Mouse (Mus musculus) adrenal gland, postnatal 25 days (tissue): ENCODE data around the gene Kcnh3. TPM values are rescaled to one million over a fixed set of nuclear protein-coding genes. Genes with fewer than 3 reads are reported as not detected.

Experiments used
- DNase-seq: peaks from one replicate; pipeline ENCODE4 v3.0.0; 2021; ENCODE audit warnings: mixed read lengths
- long read RNA-seq: library from polyadenylated mRNA; stranded (forward); transcript quantifications from one replicate; pipeline ENCODE4 v2.0.0, GENCODE M21; 2021
- total RNA-seq: library from RNA; stranded (reverse); gene quantifications from 2 replicates; pipeline ENCODE4 v1.2.3, GENCODE M21; 2021

The Kcnh3 gene
- total RNA-seq, result 0.67 and 1.2 TPM in 2 replicates
- long read RNA-seq, result 0 reads

- DNase-seq, result peak; percentile 69
Observed at GRCm38 (mm10) chr15:99224208-99224911, at the start of gene Kcnh3. Gene Kcnh3, plus strand, starts transcription at chr15:99224861.

GRCm38 (mm10) chr15:99179639-99180038, 45.0 kb upstream of the Kcnh3 start:
- no peak for DNase-seq

GRCm38 (mm10) chr15:99184217-99184914, 40.3 kb upstream of the Kcnh3 start:
- no peak for DNase-seq

GRCm38 (mm10) chr15:99194358-99194757, 30.3 kb upstream of the Kcnh3 start:
- DNase-seq, result no peak

GRCm38 (mm10) chr15:99195043-99195442, 29.6 kb upstream of the Kcnh3 start:
- no peak for DNase-seq

GRCm38 (mm10) chr15:99198761-99199160, 25.9 kb upstream of the Kcnh3 start:
- peak; percentile 29 for DNase-seq

GRCm38 (mm10) chr15:99205959-99206358, 18.7 kb upstream of the Kcnh3 start:
- DNase-seq, result no peak

- DNase-seq, result no peak
Observed at GRCm38 (mm10) chr15:99213183-99213582, 11.5 kb upstream of the Kcnh3 start.

- DNase-seq, result no peak
Observed at GRCm38 (mm10) chr15:99214941-99215340, 9.7 kb upstream of the Kcnh3 start.

GRCm38 (mm10) chr15:99215741-99216463, 8.8 kb upstream of the Kcnh3 start:
- DNase-seq, result no peak

GRCm38 (mm10) chr15:99217630-99218029, 7.0 kb upstream of the Kcnh3 start:
- no peak for DNase-seq

- DNase-seq, result no peak
Observed at GRCm38 (mm10) chr15:99221315-99221952, 3.2 kb upstream of the Kcnh3 start.

- no peak for DNase-seq
Observed at GRCm38 (mm10) chr15:99222794-99223584, 1.7 kb upstream of the Kcnh3 start.

GRCm38 (mm10) chr15:99223585-99224207, 965 bp upstream of the Kcnh3 start:
- DNase-seq, result peak; percentile 72

- DNase-seq, result peak; percentile 29
Observed at GRCm38 (mm10) chr15:99225081-99225810, 585 bp downstream of the Kcnh3 start.

- no peak for DNase-seq
Observed at GRCm38 (mm10) chr15:99226090-99226489, 1.4 kb downstream of the Kcnh3 start.

GRCm38 (mm10) chr15:99231998-99232397, 7.3 kb downstream of the Kcnh3 start:
- DNase-seq, result no peak

- no peak for DNase-seq
Observed at GRCm38 (mm10) chr15:99233719-99234118, 9.1 kb downstream of the Kcnh3 start.

- no peak for DNase-seq
Observed at GRCm38 (mm10) chr15:99234326-99235010, 9.8 kb downstream of the Kcnh3 start.

- no peak for DNase-seq
Observed at GRCm38 (mm10) chr15:99238006-99238405, 13.3 kb downstream of the Kcnh3 start.
